Mouse (Mus musculus) olfactory bulb, adult 2 months (tissue): ENCODE results near the gene Creb3l2. TPM values are rescaled to one million over a fixed set of nuclear protein-coding genes. Genes with fewer than 3 reads are reported as not detected.
"Not testable (repeated sequence)": the region's sequence is repeated elsewhere in the genome, so short reads cannot be mapped to it uniquely, and the experiment has no call there.

Experiments used
- H3K27ac ChIP-seq: fragments of 200-500 bp; 2 replicates; pipeline ENCODE4 v1.5.1; 2012; ENCODE audit warnings: low read depth, low read length; ENCODE audit not compliant: insufficient read depth
- H3K4me1 ChIP-seq: fragments of 200-500 bp; 2 replicates; pipeline ENCODE4 v1.6.1; 2012; ENCODE audit warnings: low read length; ENCODE audit not compliant: control insufficient read depth, insufficient read depth
- H3K4me3 ChIP-seq: fragments of 200-500 bp; 2 replicates; pipeline ENCODE4 v1.5.1; 2012; ENCODE audit warnings: mild to moderate bottlenecking, low read depth, low read length, moderate library complexity; ENCODE audit not compliant: insufficient read depth
- CTCF ChIP-seq: fragments of 200-500 bp; IDR thresholded peaks from 2 replicates; pipeline ENCODE4 v1.5.1; 2012; ENCODE audit warnings: low read depth, mild to moderate bottlenecking, low read length, moderate library complexity; ENCODE audit not compliant: insufficient read depth
- POLR2A ChIP-seq: fragments of 200-500 bp; IDR thresholded peaks from 2 replicates; pipeline ENCODE4 v1.6.1; 2012; ENCODE audit warnings: mild to moderate bottlenecking, low read depth, low read length, moderate library complexity; ENCODE audit not compliant: insufficient read depth
- WGBS: fragments of 180-500 bp; shearing (Covaris S2); methylation state at CpG from one replicate; pipeline ENCODE4 v1.1.7; 2018; 5-methylcytosine and 5-hydroxymethylcytosine counted together
- polyA plus RNA-seq: library from polyadenylated mRNA; stranded (reverse); fragments of >200 nt; gene quantifications from 2 replicates; pipeline ENCODE4 v1.2.4, GENCODE M21; 2012; ENCODE audit warnings: low replicate concordance; ENCODE audit not compliant: missing spikeins, insufficient read depth, insufficient read length

Creb3l2 gene
- polyA plus RNA-seq, 1 experiment, result not detected

- no peak overlapping the region for H3K27ac ChIP-seq
- WGBS, result 78% methylated on average over 6 of the region's 6 CpGs
- TF ChIP-seq CTCF, result no peak
- TF ChIP-seq POLR2A, result no peak
- no peak overlapping the region for H3K4me3 ChIP-seq
- H3K4me1 ChIP-seq, result peaks cover 5% of the 10 kb centered on the region; the same call in 1 of the 2 replicates
Measured at GRCm38 (mm10) chr6:37392262-37392661, 49.7 kb downstream of the Creb3l2 start.

DNA sequence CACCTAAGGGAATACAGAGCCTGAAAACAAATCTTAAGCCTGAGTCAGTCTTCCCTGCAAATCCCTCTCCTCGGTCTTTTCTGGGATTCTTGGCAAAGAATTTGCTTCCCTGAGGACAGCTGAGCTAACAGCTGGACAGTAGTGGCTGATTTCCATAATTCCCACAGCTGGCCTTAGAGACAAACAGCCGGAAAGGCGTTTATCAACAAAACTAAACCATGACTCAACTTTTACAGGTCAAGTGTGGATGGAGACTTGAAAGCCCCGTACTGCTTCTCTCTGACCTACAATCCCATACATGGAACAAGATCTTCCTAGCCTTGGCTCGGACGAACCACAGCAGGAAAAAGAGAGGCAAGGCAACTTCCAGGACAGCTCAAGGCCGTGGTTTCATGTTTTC, 50.6 kb downstream of the Creb3l2 start:
- Histone ChIP-seq H3K27ac (no peak overlapping the region), H3K4me1 (peaks cover 5% of the 10 kb centered on the region; the same call in 1 of the 2 replicates), H3K4me3 (no peak overlapping the region)
- TF ChIP-seq CTCF, result no peak
- no peak for TF ChIP-seq POLR2A
- WGBS, result 81% methylated on average over 7 of the region's 7 CpGs

DNA sequence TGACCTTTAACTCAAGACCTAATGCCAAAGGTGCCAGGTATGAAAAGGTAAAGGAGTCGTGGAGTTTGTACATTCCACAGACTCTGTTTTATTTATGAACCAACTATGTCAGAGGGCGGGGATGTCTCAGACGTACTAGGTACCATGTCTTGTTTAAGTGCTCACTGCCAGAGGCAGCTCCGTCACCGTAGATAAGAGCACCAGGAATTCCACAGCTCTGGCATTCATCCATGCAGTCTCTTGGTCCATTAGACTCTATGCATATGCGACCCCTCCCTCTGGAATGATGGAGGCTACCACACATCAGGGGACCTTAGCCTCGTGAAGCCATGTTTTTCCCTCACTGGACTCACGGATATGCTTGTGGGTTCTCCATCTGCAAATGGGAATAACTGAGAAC, 53.0 kb downstream of the Creb3l2 start:
- Histone ChIP-seq H3K4me3 (no peak overlapping the region), H3K4me1 (peaks cover 2% of the 10 kb centered on the region), H3K27ac (no peak overlapping the region)
- 86% methylated on average over 8 of the region's 8 CpGs for WGBS
- TF ChIP-seq POLR2A (no peak), CTCF (no peak)

DNA sequence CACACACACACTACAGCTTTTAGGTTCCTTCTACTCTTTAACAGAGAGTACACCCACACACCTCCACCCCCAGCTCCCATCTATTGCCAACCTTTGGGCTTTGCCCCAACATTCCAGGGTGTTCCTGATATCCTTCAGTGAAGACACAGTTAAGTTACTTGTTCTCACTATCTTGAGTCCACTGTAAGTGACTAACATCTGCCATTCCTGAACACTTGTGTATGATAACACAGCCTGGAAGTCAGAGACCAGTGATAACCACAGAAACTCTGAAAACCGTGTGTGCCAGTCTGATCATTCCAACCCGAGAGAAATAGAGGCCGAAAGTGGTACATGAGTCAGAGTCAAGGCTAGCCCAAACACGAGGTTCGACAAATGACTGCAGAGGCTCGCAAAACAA, 53.4 kb downstream of the Creb3l2 start:
- Histone ChIP-seq H3K27ac (no peak overlapping the region), H3K4me1 (peaks cover 2% of the 10 kb centered on the region), H3K4me3 (no peak overlapping the region)
- TF ChIP-seq POLR2A (no peak), CTCF (no peak)
- WGBS, result 91% methylated on average over 6 of the region's 6 CpGs

DNA sequence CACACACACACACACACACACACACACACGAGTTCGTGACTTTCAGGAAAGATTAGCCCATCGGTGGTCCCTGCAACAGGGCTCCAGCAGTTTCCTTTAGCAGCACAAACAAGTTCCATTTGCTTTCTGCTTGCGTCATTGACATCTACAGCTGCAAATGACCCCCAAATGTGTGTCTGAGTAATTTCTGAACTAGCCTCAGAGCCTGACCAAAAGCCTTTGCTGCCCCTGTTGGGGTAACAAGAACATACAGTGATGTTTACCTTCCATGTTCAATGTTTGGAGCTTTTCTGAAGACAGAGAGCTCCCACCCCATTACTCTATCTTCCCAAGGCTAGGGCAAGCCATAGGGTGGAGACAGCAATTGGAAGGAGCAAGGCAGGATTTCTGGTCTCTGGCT, 54.7 kb downstream of the Creb3l2 start:
- Histone ChIP-seq H3K27ac (no peak overlapping the region), H3K4me3 (no peak overlapping the region), H3K4me1 (peaks cover 4% of the 10 kb centered on the region)
- TF ChIP-seq POLR2A (no peak), CTCF (no peak)
- WGBS, result 88% methylated on average over 4 of the region's 4 CpGs

DNA sequence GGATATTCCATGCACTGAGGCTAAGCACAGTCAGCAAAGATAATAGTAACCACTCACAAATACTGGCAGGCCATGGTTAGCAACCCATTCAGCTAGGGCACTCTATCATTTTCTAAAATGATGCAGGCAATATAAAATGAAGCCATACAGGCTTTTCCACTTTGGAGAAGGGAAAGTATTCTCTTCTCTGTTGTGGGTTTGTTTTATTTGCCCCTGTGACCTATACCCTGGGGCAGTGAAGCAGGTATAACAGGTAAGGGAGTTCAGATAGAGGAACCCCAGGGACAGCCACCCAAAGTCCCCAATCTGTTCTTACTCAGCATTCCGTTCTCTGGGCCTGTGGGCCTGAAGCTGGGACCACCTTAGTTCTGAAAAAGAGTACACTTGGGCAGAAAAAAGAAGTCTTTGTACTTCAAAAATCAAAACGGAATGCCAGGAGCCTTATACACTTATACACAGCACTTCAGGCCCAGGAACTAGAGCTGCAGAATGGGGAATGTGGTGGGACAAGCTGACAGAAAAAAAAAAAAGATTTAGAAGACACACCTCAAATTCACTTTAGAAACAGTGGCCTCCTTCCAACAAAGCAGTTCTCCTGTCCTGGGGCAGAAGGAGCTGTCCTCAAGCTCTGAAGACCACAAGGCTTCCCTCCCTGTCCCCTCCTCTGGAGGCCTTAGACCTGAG, 56.2 kb downstream of the Creb3l2 start:
- no peak overlapping the region for H3K27ac ChIP-seq
- 86% methylated on average over 2 of the region's 2 CpGs for WGBS
- H3K4me1 ChIP-seq, result peaks cover 4% of the 10 kb centered on the region
- no peak overlapping the region for H3K4me3 ChIP-seq
- TF ChIP-seq CTCF (no peak), POLR2A (no peak)

DNA sequence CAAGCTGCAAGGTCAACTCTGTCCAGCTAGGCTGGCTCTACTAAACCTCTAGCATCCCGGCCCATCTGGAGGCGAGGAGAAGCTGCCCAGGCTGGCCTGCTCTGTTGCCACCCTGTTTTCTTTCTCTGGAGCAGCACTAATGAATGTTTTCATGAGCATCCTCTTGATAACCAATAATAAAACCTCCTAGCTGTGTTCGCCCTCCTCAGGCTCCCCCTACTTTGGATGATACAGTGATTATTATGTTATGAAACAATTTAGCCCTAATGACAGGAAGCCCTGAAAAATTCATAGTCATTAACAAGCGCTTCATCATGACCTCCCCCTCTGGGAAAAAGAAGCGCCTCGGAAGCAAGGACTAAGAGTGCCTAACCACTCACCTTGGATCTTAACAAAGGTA, 59.2 kb downstream of the Creb3l2 start:
- 41% methylated on average over 6 of the region's 6 CpGs for WGBS

GRCm38 (mm10) chr6:37377836-37378580, 63.9 kb downstream of the Creb3l2 start:
- WGBS, result 95% methylated on average over 12 of the region's 12 CpGs
- Histone ChIP-seq H3K4me1 (peaks cover 9% of the 10 kb centered on the region), H3K4me3 (no peak overlapping the region), H3K27ac (no peak overlapping the region)
- TF ChIP-seq CTCF, result no peak
- no peak for TF ChIP-seq POLR2A

More for the DNA sequence above, 59.2 kb downstream of the Creb3l2 start:
- Histone ChIP-seq H3K4me1 (peaks cover 4% of the 10 kb centered on the region), H3K27ac (no peak overlapping the region), H3K4me3 (no peak overlapping the region)
- TF ChIP-seq CTCF (no peak), POLR2A (no peak)

DNA sequence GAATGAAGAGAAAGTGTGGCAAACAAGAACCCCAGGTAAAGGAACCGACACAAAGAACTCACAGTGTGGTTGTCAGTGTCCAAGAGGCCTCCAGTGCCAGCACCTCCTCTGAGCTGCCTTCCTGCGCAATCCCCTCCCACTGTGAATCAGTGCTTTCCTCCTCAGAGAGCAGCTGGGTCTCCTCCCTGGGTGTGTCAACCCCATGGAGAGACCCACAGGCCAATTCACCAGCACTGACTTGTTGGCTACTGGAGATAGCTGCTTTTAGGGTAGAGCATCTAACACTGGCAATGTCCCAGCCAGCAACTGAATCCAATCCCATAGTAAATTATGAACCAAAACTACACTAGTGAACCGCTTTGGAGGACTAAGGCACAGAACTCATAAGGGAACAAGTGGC, 64.6 kb downstream of the Creb3l2 start:
- H3K4me1 ChIP-seq, H3K4me3 ChIP-seq, H3K27ac ChIP-seq: not testable (repeated sequence)
- WGBS, result 89% methylated on average over 3 of the region's 3 CpGs

DNA sequence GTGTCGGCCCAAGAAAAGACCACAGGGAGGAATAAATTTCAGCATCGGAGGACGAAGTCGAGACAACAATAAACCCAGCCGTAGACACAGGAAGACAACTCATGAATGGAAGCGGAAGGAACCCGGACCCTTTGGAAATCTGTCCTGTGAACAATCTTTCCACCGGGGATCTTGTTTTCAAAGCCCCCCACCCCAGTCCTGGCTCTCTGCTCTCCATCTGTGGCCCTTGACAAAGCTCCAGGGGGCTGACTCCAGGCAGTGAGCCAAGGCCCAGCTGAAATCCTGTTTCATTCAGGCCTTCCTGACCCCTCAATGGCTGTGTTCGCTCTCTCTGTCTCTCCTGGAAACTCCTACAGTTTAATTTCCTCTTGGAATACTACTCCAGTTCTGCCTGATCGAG, 66.5 kb downstream of the Creb3l2 start:
- TF ChIP-seq CTCF, result no peak
- no peak for TF ChIP-seq POLR2A
- H3K27ac ChIP-seq, result no peak overlapping the region
- H3K4me1 ChIP-seq, result peaks cover 7% of the 10 kb centered on the region
- H3K4me3 ChIP-seq, result no peak overlapping the region
- 56% methylated on average over 10 of the region's 10 CpGs for WGBS
